Mouse (Mus musculus): ENCODE data around the gene Cdh1. TPM values are rescaled to one million over a fixed set of nuclear protein-coding genes. Genes with fewer than 3 reads are reported as not detected.

Cdh1 gene
- 1.4 and 1.7 TPM in 2 replicates for polyA plus RNA-seq (2014; fragmentation: Nextera tagmentation; extraction: Ambion mirVana)

DNA sequence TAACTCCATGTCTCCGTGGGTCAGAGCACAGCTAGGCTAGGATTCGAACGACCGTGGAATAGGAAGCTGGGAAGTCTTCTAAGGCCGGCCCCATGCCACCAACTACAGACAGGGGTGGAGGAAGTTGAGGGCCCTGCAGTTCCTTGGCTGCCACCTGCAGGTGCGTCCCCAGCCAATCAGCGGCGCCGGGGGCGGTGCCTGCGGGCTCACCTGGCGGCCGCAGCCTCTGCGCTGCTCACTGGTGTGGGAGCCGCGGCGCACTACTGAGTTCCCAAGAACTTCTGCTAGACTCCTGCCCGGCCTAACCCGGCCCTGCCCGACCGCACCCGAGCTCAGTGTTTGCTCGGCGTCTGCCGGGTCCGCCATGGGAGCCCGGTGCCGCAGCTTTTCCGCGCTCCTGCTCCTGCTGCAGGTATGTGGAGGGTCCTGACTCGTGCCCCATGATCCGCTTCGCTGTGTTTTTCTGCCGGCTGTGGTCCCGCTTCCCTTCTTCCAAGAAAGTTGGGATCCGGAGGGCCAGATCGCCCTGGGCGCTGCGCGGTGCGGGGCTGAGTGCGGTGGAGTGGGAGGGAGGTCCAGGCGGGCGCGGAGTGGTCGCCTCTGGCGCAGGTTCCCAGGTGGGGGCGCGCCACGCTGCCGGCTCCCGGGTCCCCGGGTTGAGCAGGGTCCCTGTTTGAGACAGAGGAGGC lies at the start of gene Cdh1:
TSS of gene Cdh1 (plus strand) at position 221 of the 689 bp plus-strand sequence.
- no peak; the same call in 1 of the 2 replicates for ATAC-seq (replicated peaks; ENCODE audit: insufficient number of reproducible peaks, low FRiP score, low TSS enrichment)
- Histone ChIP-seq H3K4me3 (ENCODE audit: low read depth, low read length) (peak within 1 kb of the TSS; percentile 54), H3K36me3 (ENCODE audit: control insufficient read depth, insufficient read depth, low read length) (no peaks in the 10 kb centered on the region), H3K4me2 (peak within 1 kb of the TSS; percentile 89), H3K27me3 (ENCODE audit: control insufficient read depth, insufficient read depth, low read length) (peaks cover 63% of the 10 kb centered on the region), H3K9ac (ENCODE audit: low read depth, low read length) (0 out of 2 replicates have a peak within 1 kb of the TSS, but pooled peaks have one; percentile 23), H3K4me1 (ENCODE audit: control insufficient read depth, insufficient read depth, low read length) (0 out of 2 replicates have a peak, but pooled peaks cover 6% of the 10 kb centered on the region), H3K9me3 (replicated peaks; ENCODE audit: control insufficient read depth, low read length) (no peaks in the 10 kb centered on the region), H3K27ac (ENCODE audit: low read depth, low read length) (no peak within 1 kb of the TSS)
- WGBS (ENCODE audit: insufficient replicate concordance), result under 1% methylated on average over 53 of the region's 53 CpGs

DNA sequence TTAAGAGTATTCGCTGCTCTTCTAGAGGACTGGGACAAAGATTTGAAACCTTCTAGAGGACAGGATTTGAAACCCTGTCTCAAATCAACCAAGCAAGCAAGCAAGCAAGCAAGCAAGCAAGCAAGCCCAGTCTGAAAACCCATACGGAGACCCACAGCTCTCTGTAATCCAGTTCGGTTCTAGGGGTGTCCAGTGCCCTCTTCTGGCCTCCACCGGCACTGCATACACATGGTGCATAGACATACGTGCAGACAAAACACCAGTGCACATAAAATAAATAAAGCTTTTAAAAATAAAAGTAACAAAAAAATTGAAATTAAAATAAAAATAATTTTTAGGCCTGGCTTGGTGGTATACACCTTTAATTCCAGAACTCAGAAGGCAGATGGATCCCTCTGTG lies 49.1 kb upstream of the Cdh1 start:
- Histone ChIP-seq H3K4me1 (ENCODE audit: control insufficient read depth, insufficient read depth, low read length) (no peaks in the 10 kb centered on the region), H3K36me3 (ENCODE audit: control insufficient read depth, insufficient read depth, low read length) (peaks cover 23% of the 10 kb centered on the region), H3K4me3 (ENCODE audit: low read depth, low read length) (no peak overlapping the region), H3K9me3 (replicated peaks; ENCODE audit: control insufficient read depth, low read length) (peaks cover 4% of the 10 kb centered on the region; the same call in 1 of the 2 replicates), H3K4me2 (no peak overlapping the region), H3K9ac (ENCODE audit: low read depth, low read length) (no peak overlapping the region), H3K27ac (ENCODE audit: low read depth, low read length) (no peak overlapping the region), H3K27me3 (ENCODE audit: control insufficient read depth, insufficient read depth, low read length) (no peaks in the 10 kb centered on the region)
- ATAC-seq (replicated peaks; ENCODE audit: insufficient number of reproducible peaks, low FRiP score, low TSS enrichment), result no peak
- WGBS (ENCODE audit: insufficient replicate concordance), result 95% methylated on average over 5 of the region's 5 CpGs

DNA sequence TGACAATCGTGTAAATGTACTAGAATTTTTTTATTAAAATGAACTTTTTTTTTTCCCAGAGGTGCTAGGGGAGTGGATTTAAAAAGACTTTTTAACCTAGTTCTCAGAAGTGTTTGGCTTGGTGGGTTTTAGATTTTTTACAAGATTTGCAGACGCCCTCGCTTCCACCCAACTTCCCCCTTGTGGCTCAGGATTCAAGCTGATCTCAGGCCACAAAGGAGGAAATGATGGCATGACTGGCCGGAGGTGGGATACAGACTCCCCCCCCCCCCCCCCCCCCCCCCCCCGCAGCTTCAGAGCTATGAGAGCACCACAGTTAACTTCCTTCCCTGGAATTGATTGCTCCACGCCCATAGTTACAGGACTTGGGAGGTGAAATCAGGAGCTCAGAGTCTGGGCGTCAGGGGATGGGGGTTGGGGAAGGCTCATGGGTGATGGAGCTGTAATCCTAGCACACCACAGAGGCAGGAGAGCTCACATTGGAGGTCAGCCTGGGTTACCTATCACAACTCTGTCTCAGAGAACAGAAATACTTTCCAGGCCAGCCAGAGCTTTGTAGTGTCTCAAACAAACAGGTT lies 47.0 kb upstream of the Cdh1 start:
- ATAC-seq (replicated peaks; ENCODE audit: insufficient number of reproducible peaks, low FRiP score, low TSS enrichment), result no peak
- Histone ChIP-seq H3K27me3 (ENCODE audit: control insufficient read depth, insufficient read depth, low read length) (no peaks in the 10 kb centered on the region), H3K4me3 (ENCODE audit: low read depth, low read length) (no peak overlapping the region), H3K4me2 (no peak overlapping the region), H3K9me3 (replicated peaks; ENCODE audit: control insufficient read depth, low read length) (peaks cover 4% of the 10 kb centered on the region; the same call in 1 of the 2 replicates), H3K9ac (ENCODE audit: low read depth, low read length) (no peak overlapping the region), H3K36me3 (ENCODE audit: control insufficient read depth, insufficient read depth, low read length) (peaks cover 21% of the 10 kb centered on the region), H3K27ac (ENCODE audit: low read depth, low read length) (no peak overlapping the region), H3K4me1 (ENCODE audit: control insufficient read depth, insufficient read depth, low read length) (no peaks in the 10 kb centered on the region)
- WGBS (ENCODE audit: insufficient replicate concordance), result 59% methylated on average over 6 of the region's 7 CpGs

DNA sequence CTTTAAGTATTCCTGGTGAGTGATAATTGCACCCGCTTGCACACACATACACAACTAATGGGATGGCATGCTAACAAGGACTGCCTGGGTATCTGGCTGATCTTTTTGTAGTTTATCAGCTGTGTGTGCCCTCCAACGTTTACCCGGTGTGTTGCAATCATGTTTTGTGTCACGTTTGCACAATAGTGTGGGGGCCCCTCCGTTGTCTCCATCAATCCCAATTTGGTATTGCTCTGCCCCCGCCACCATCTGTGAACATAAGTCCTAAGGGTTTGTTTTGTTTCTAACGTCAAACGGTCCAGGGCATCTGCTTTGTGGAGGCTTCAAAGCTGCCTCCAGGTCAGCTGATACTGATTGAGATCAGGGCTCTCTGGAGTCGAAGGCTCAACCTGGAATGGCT lies 43.3 kb upstream of the Cdh1 start:
- Histone ChIP-seq H3K27ac (ENCODE audit: low read depth, low read length) (no peak overlapping the region), H3K9ac (ENCODE audit: low read depth, low read length) (no peak overlapping the region), H3K4me1 (ENCODE audit: control insufficient read depth, insufficient read depth, low read length) (no peaks in the 10 kb centered on the region), H3K4me3 (ENCODE audit: low read depth, low read length) (no peak overlapping the region), H3K4me2 (no peak overlapping the region), H3K36me3 (ENCODE audit: control insufficient read depth, insufficient read depth, low read length) (peaks cover 8% of the 10 kb centered on the region; the same call in 1 of the 2 replicates), H3K9me3 (replicated peaks; ENCODE audit: control insufficient read depth, low read length) (peaks cover 4% of the 10 kb centered on the region; the same call in 1 of the 2 replicates), H3K27me3 (ENCODE audit: control insufficient read depth, insufficient read depth, low read length) (no peaks in the 10 kb centered on the region)
- ATAC-seq (replicated peaks; ENCODE audit: insufficient number of reproducible peaks, low FRiP score, low TSS enrichment), result no peak
- WGBS (ENCODE audit: insufficient replicate concordance), result 49% methylated on average over 9 of the region's 9 CpGs

DNA sequence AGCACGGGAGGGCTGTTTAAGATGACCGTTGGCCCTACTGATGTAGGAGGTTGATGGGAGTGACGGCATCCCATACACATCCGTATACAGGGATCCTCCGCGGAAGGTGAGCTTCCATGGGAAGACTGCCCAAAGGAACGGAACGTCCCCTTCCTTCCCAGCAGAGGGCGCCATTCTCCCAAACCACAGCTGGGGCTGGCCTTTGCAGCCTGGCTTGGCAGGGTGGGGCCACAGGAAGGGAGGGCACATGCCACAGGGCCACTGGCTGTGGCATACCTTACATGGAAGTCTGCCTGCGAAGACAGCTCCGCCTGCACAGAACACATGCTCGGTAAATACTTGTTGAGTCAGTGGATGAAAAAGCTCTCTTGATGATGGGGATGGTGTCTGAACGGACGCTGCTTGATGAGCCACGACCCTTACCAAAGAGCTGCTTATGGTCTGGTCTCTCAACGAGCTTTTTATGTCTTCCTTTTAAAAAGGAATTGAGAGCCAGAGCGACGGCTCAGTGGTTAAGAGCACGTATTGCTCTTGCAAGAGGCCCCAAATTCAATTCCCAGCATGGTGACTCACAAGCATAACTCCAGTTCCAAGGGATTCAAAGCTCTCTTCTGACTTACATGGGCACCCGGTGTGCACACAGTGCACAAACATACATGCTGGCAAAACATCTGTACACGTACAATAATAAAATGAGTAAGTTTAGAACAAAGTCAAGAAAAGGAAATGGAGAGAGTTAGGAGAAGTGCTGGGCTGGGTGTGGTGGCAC lies 41.9 kb upstream of the Cdh1 start:
- H3K4me3 ChIP-seq (ENCODE audit: low read depth, low read length), result no peak overlapping the region
- H3K27ac ChIP-seq (ENCODE audit: low read depth, low read length), result no peak overlapping the region
- 0 out of 2 replicates have a peak, but pooled peaks cover 3% of the 10 kb centered on the region for H3K36me3 ChIP-seq (ENCODE audit: control insufficient read depth, insufficient read depth, low read length)
- H3K4me1 ChIP-seq (ENCODE audit: control insufficient read depth, insufficient read depth, low read length), result no peaks in the 10 kb centered on the region
- ATAC-seq (replicated peaks; ENCODE audit: insufficient number of reproducible peaks, low FRiP score, low TSS enrichment), result peak; percentile 52; the same call in 1 of the 2 replicates
- WGBS (ENCODE audit: insufficient replicate concordance), result 26% methylated on average over 21 of the region's 21 CpGs
- 0 out of 2 replicates have a peak overlapping the region, but pooled peaks have one; percentile 16 for H3K9ac ChIP-seq (ENCODE audit: low read depth, low read length)
- peaks cover 4% of the 10 kb centered on the region; the same call in 1 of the 2 replicates for H3K9me3 ChIP-seq (replicated peaks; ENCODE audit: control insufficient read depth, low read length)
- no peaks in the 10 kb centered on the region for H3K27me3 ChIP-seq (ENCODE audit: control insufficient read depth, insufficient read depth, low read length)
- peak overlapping the region; percentile 10; the same call in 1 of the 2 replicates for H3K4me2 ChIP-seq

DNA sequence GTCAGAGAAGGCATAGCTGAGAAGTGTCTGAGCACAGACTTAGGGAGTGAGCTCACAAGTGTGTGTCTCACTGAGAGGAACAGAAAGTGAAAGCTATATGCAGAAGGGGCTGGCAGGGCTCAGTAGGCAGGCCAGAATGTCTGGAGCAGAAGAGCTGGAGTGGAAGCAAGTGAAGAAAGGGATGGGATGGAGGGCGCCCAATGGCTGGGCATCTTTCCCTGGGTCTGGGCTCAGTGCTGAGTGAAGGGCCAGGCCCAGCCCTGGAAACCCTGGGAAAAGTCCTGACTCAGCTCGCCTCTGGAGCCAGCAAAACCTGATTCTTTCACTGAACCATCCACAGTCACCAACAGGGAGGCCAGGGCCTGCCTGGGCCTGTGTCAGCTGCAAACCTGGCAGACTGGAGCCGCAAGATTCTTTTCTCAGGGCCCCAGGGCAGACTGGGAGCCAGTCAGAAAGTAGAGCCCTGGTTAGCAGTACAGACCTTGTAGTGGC lies 39.4 kb upstream of the Cdh1 start:
- Histone ChIP-seq H3K9ac (ENCODE audit: low read depth, low read length) (no peak overlapping the region), H3K9me3 (replicated peaks; ENCODE audit: control insufficient read depth, low read length) (no peaks in the 10 kb centered on the region), H3K27me3 (ENCODE audit: control insufficient read depth, insufficient read depth, low read length) (no peaks in the 10 kb centered on the region), H3K4me3 (ENCODE audit: low read depth, low read length) (no peak overlapping the region), H3K27ac (ENCODE audit: low read depth, low read length) (no peak overlapping the region), H3K36me3 (ENCODE audit: control insufficient read depth, insufficient read depth, low read length) (no peaks in the 10 kb centered on the region), H3K4me1 (ENCODE audit: control insufficient read depth, insufficient read depth, low read length) (no peaks in the 10 kb centered on the region), H3K4me2 (no peak overlapping the region)
- 72% methylated on average over 3 of the region's 3 CpGs for WGBS (ENCODE audit: insufficient replicate concordance)
- no peak for ATAC-seq (replicated peaks; ENCODE audit: insufficient number of reproducible peaks, low FRiP score, low TSS enrichment)

DNA sequence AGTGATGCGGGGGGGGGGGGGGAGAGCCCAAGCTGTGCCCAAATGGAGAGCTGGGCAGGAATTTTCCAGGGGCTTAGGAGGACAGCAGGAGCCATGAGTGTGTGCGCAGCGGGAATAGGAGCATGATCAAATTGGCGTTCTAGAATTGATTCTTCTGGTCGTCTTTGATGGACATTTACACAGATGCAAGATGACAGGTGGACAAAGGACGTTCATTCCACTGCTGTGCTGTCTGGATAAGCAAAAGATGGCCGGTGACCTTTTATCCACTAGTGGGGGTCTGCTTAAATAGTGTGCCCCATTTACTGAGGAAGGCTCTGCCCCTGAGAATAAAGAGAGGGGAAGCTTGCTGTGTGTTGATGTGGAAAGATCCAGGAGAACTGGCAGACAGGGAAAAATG lies 34.1 kb upstream of the Cdh1 start:
- 77% methylated on average over 7 of the region's 7 CpGs for WGBS (ENCODE audit: insufficient replicate concordance)
- H3K9me3 ChIP-seq (replicated peaks; ENCODE audit: control insufficient read depth, low read length), result no peaks in the 10 kb centered on the region

DNA sequence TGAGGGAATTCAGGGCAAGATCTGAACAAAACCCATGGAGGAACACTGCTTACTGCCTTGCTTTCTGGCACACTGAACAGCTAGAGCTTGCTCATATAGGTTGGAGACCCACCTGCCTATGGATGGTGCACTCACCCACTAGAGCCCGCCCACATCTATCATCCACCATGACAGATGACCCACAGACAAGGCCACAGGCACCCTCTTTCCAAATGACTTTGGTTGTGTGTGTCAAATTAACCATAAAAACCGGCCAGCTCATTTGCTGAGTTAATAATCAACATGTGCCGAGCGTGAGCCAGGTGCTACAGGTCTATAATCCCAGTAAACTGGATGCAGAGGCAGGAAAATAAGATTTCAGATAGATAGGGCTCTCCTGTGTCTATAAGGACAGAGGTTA lies 32.8 kb upstream of the Cdh1 start:
- 75% methylated on average over 4 of the region's 4 CpGs for WGBS (ENCODE audit: insufficient replicate concordance)
- no peak overlapping the region for H3K4me2 ChIP-seq
- no peaks in the 10 kb centered on the region for H3K27me3 ChIP-seq (ENCODE audit: control insufficient read depth, insufficient read depth, low read length)
- H3K9me3 ChIP-seq (replicated peaks; ENCODE audit: control insufficient read depth, low read length), result no peaks in the 10 kb centered on the region
- ATAC-seq (replicated peaks; ENCODE audit: insufficient number of reproducible peaks, low FRiP score, low TSS enrichment), result no peak
- no peak overlapping the region for H3K9ac ChIP-seq (ENCODE audit: low read depth, low read length)
- H3K4me1 ChIP-seq (ENCODE audit: control insufficient read depth, insufficient read depth, low read length), result no peaks in the 10 kb centered on the region
- no peak overlapping the region for H3K4me3 ChIP-seq (ENCODE audit: low read depth, low read length)
- H3K36me3 ChIP-seq (ENCODE audit: control insufficient read depth, insufficient read depth, low read length), result no peaks in the 10 kb centered on the region
- H3K27ac ChIP-seq (ENCODE audit: low read depth, low read length), result no peak overlapping the region

More for the DNA sequence above, 34.1 kb upstream of the Cdh1 start:
- Histone ChIP-seq H3K27me3 (ENCODE audit: control insufficient read depth, insufficient read depth, low read length) (no peaks in the 10 kb centered on the region), H3K4me3 (ENCODE audit: low read depth, low read length) (no peak overlapping the region), H3K9ac (ENCODE audit: low read depth, low read length) (no peak overlapping the region), H3K4me1 (ENCODE audit: control insufficient read depth, insufficient read depth, low read length) (no peaks in the 10 kb centered on the region), H3K27ac (ENCODE audit: low read depth, low read length) (no peak overlapping the region), H3K4me2 (no peak overlapping the region), H3K36me3 (ENCODE audit: control insufficient read depth, insufficient read depth, low read length) (no peaks in the 10 kb centered on the region)
- no peak for ATAC-seq (replicated peaks; ENCODE audit: insufficient number of reproducible peaks, low FRiP score, low TSS enrichment)
